Mouse (Mus musculus): ENCODE data around the gene Ddx39b. TPM values are rescaled to one million over a fixed set of nuclear protein-coding genes. Genes with fewer than 3 reads are reported as not detected.

The Ddx39b gene
- polyA plus RNA-seq, 1 experiment from 2014 or later: 572 TPM

DNA sequence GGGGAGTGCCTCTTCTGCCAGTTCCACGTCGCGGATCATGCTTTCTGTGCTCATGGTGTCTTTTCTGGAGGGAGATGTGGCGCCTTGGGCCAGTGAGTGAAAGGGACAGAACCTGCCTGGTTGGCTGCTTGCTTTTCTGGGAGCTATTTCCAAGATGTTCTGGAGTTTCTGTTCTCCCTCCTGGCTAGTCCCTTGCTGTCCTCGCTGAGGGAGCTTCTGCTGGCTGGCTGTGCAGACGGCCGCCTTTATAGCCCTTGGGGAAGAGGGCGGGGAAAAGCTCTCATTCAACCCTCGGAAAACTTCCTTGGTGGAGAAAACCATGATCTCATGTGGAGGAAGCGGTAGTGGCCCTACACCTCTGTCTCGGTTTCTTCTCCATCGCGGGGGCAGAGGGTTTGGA is 39.8 kb upstream of the Ddx39b start, which contains the start of gene Tnf:
Gene Tnf, minus strand, starts transcription at position 221 of the 400 bp plus-strand sequence.
- Histone ChIP-seq H3K36me3 (no peaks in the 10 kb centered on the region), H3K27ac (no peak within 1 kb of the TSS), H3K4me2 (replicated peaks) (no peak within 1 kb of the TSS), H3K4me3 (no peak within 1 kb of the TSS), H3K9ac (no peak within 1 kb of the TSS), H3K27me3 (peaks cover 70% of the 10 kb centered on the region), H3K9me3 (no peaks in the 10 kb centered on the region), H3K4me1 (0 out of 2 replicates have a peak, but pooled peaks cover 4% of the 10 kb centered on the region)
- WGBS: 39% methylated on average over 13 of the region's 13 CpGs
- ATAC-seq (ENCODE audit: insufficient number of reproducible peaks, insufficient read depth, low FRiP score, low TSS enrichment): no peak

DNA sequence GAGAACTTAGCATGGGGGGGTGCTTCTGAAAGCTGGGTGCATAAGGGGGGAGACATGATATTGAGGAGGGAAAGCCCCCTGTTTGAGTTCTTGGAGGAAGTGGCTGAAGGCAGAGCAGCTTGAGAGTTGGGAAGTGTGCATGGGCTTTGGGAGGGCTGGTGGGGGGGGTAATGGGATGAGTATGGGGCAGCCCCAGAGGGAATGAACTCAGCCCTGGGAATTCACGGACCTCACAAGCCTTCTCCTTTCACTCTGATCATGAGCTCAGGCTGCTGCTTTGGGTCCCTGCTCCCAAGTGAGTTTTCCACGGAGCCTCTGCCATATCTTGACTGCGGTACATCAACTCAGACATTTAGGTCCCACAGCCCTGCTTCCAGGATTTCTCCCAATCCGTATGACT is 39.1 kb upstream of the Ddx39b start:
- WGBS: 70% methylated on average over 4 of the region's 4 CpGs
- H3K4me3 ChIP-seq: no peak overlapping the region

DNA sequence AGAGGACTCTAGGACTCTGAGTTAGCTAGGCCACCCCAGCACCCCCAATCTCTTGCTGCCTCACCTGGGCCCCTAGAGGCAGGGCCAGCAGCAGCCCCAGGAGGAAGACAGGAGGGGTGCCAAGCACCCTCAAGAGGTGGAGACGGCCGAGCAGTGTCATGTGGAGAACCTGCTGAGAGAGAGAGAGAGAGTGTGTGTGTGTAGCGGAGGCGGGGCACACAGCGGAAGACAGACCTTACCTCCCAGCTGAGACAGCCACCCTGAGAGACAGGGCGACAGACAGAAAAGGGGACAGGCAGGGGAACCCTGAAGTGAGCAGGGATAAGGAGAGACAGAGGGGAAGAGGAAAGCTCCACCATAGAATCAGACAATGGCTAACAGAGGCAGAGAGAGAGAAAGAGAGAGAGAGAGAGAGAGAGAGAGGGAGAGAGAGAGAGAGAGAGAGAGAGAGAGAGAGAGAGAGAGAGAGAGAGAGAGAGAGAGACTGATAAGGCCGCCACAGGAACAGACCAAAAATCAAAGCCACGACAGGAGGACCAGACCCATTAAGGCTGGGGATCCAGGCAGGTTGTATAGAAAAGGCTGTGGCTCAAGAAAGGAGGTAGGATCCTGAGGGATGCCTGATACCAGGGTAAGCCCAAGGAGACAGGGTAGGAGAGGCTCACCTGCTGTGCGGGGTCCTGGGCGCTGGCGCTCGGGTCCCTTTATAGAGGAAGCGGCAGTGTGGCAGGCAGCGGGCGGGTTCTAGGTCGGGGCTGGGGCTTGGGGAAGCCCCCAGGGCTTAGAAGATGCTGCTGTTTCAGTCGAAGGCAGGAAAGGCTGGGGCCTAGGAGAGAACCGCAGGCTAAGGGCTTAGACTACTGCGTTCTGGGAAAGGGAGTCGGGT is 36.8 kb upstream of the Ddx39b start, which contains the start of gene Lta:
Gene Lta, minus strand, starts transcription at position 858 of the 886 bp plus-strand sequence.
- H3K4me3 ChIP-seq: no peak within 1 kb of the TSS
- H3K9ac ChIP-seq: no peak within 1 kb of the TSS
- WGBS: 23% methylated on average over 20 of the region's 20 CpGs
- H3K36me3 ChIP-seq: no peaks in the 10 kb centered on the region
- H3K27ac ChIP-seq: no peak within 1 kb of the TSS
- H3K27me3 ChIP-seq: peaks cover 56% of the 10 kb centered on the region
- no peaks in the 10 kb centered on the region for H3K4me1 ChIP-seq
- ATAC-seq (ENCODE audit: insufficient number of reproducible peaks, insufficient read depth, low FRiP score, low TSS enrichment): no peak
- H3K9me3 ChIP-seq: no peaks in the 10 kb centered on the region
- H3K4me2 ChIP-seq (replicated peaks): no peak within 1 kb of the TSS

More for the DNA sequence above, 39.1 kb upstream of the Ddx39b start:
- Histone ChIP-seq H3K27ac (no peak overlapping the region), H3K27me3 (peaks cover 65% of the 10 kb centered on the region), H3K36me3 (no peaks in the 10 kb centered on the region), H3K4me1 (0 out of 2 replicates have a peak, but pooled peaks cover 4% of the 10 kb centered on the region), H3K9me3 (no peaks in the 10 kb centered on the region), H3K9ac (no peak overlapping the region), H3K4me2 (replicated peaks) (no peak overlapping the region)
- no peak for ATAC-seq (ENCODE audit: insufficient number of reproducible peaks, insufficient read depth, low FRiP score, low TSS enrichment)

DNA sequence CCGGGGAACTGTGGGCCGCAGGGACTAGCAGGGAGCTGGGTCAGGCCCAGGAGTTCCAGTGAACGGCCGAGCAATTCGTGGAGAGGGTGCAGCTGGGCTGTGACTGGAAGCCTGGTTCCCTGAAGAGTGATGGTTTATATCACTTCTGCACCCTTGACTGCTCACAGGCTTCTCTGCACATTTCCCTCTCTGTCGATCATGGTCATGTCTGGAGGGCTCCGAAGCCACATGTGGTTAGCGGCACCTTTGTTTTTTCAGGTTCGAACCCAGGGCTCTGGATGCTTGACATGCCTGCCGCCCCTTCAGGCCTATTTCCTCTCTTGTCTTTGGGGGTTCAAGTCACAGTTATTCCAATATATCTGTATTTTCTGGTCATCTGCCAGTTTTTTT is 36.2 kb upstream of the Ddx39b start:
- Histone ChIP-seq H3K4me1 (no peaks in the 10 kb centered on the region), H3K4me3 (no peak overlapping the region), H3K9me3 (no peaks in the 10 kb centered on the region), H3K4me2 (replicated peaks) (no peak overlapping the region), H3K27me3 (peaks cover 50% of the 10 kb centered on the region), H3K27ac (no peak overlapping the region), H3K36me3 (no peaks in the 10 kb centered on the region), H3K9ac (no peak overlapping the region)
- no peak for ATAC-seq (ENCODE audit: insufficient number of reproducible peaks, insufficient read depth, low FRiP score, low TSS enrichment)
- 55% methylated on average over 10 of the region's 10 CpGs for WGBS

DNA sequence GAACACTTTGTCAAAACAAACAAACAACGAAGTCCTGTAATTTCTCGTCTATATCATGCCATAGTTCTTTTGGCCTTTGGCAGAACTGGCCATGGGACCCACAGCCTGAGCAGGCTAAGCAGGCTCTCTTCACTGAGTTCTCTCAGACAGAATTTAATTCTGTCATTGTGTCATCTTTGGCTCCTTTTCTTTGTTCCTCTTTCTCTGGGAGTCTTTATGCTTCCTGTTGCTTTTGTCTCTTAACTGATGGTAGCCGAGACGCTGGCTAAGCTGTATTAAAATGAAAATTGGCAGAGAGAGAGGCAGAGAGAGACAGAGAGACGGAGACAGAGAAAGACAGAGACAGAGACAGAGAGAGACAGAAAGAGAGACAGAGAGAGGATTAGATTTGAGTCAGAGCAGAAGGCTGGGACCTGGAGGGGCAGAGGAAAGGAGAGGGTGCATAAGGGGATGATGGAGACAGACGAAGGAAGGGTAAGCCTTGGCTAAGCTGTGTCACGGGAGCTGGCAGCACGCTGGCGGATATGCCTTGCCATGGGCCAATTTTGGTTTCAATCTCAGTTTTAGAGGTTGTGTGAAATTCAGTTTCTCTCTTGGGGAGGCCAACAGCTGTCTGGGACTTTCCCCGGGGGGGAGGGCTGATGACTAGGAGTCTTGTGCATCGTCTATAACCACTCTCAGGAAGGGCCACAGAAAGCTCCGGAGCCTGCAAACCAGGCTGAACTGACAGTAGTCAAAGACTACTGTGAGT is 31.6 kb upstream of the Ddx39b start:
- H3K9me3 ChIP-seq: no peaks in the 10 kb centered on the region
- H3K36me3 ChIP-seq: no peaks in the 10 kb centered on the region
- WGBS: 82% methylated on average over 12 of the region's 12 CpGs
- H3K4me1 ChIP-seq: 0 out of 2 replicates have a peak, but pooled peaks cover 3% of the 10 kb centered on the region
- H3K27me3 ChIP-seq: peaks cover 6% of the 10 kb centered on the region
- H3K4me3 ChIP-seq: no peak overlapping the region
- no peak for ATAC-seq (ENCODE audit: insufficient number of reproducible peaks, insufficient read depth, low FRiP score, low TSS enrichment)
- no peak overlapping the region for H3K27ac ChIP-seq
- no peak overlapping the region for H3K9ac ChIP-seq
- no peak overlapping the region for H3K4me2 ChIP-seq (replicated peaks)

DNA sequence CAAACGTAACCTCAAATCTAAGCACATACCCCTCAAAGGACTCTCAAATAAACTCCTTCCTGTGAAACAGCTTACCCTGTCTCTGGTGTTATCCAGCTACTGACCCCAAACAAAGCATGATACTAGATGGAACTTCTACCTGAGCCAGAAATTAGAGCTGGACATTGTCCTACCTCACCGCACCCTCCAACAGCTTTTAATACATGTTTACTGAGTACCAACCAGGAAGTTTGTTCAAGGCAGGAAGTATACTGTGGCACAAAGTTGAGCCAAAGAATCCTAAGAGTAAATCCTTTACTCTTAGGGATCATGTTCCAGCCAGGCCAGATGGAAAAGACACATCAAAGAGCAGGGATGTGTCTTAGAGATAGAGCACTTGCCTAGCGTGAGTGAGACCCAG is 31.0 kb upstream of the Ddx39b start:
- H3K27me3 ChIP-seq: no peaks in the 10 kb centered on the region
- no peak overlapping the region for H3K9ac ChIP-seq
- no peak overlapping the region for H3K4me3 ChIP-seq
- WGBS: 75% methylated on average over 3 of the region's 3 CpGs
- no peak overlapping the region for H3K27ac ChIP-seq
- H3K4me1 ChIP-seq: 0 out of 2 replicates have a peak, but pooled peaks cover 3% of the 10 kb centered on the region
- no peak for ATAC-seq (ENCODE audit: insufficient number of reproducible peaks, insufficient read depth, low FRiP score, low TSS enrichment)
- H3K4me2 ChIP-seq (replicated peaks): no peak overlapping the region
- H3K36me3 ChIP-seq: no peaks in the 10 kb centered on the region
- H3K9me3 ChIP-seq: no peaks in the 10 kb centered on the region

DNA sequence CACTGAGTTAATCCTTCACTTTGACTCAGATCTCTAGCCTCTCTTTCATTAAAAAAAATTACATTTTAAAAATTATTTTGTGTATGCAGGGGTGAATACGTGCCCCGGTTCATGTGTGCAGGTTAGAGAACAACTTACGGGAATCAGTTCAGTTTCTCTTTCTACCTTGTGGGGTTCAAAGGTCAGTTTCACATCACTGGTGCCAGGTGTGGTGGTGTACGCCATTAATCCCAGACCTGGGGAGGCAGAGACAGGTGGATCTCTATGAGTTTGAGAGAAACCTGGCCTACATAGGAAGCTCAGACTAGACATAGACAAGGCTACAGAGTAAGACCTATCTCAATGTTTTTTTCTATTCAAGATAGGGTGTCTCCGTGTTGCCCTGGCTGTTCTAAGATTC is 28.5 kb upstream of the Ddx39b start:
- no peaks in the 10 kb centered on the region for H3K27me3 ChIP-seq
- ATAC-seq (ENCODE audit: insufficient number of reproducible peaks, insufficient read depth, low FRiP score, low TSS enrichment): no peak
- H3K4me3 ChIP-seq: no peak overlapping the region
- no peak overlapping the region for H3K4me2 ChIP-seq (replicated peaks)
- no peak overlapping the region for H3K9ac ChIP-seq
- 91% methylated on average over 5 of the region's 5 CpGs for WGBS
- no peak overlapping the region for H3K27ac ChIP-seq
- no peaks in the 10 kb centered on the region for H3K9me3 ChIP-seq
- 0 out of 2 replicates have a peak, but pooled peaks cover 3% of the 10 kb centered on the region for H3K4me1 ChIP-seq
- no peaks in the 10 kb centered on the region for H3K36me3 ChIP-seq

DNA sequence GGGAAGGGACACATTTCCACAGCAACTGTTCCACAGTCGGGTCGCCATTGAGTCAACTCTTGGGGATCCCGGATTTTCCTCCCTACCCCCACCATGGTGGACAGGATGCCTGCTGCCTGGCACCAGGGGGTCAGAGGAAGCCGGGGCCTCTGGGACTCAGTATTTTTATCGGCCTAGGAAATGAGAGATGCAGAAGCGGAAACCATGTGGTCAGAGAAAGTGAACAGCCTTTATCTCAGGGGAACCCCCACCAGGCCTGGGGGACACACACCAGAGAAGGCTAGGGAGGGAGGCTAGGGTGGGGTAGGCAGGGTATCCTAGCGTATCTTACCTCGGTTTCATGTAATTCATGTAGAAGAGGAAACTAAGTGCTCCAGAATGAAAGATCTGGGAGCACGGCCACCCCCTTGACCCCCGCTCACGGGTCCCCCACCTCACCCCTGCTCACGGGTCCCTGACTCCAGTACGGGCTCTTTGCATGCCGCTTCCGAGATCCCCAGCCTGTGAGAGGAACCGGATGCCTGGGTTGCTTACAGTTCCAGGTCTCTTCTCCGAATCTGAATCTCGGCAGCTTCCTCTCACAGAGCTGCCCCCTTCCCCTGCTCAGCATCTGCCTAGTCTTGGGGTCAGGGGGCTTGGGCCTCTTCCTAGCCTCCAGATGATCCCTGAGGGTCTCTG is 22.9 kb upstream of the Ddx39b start:
- no peak for ATAC-seq (ENCODE audit: insufficient number of reproducible peaks, insufficient read depth, low FRiP score, low TSS enrichment)
- no peaks in the 10 kb centered on the region for H3K27me3 ChIP-seq
- 76% methylated on average over 18 of the region's 18 CpGs for WGBS
- no peak overlapping the region for H3K4me2 ChIP-seq (replicated peaks)
- 0 out of 2 replicates have a peak overlapping the region, but pooled peaks have one; percentile 6 for H3K27ac ChIP-seq
- H3K4me1 ChIP-seq: 0 out of 2 replicates have a peak, but pooled peaks cover 3% of the 10 kb centered on the region
- no peak overlapping the region for H3K9ac ChIP-seq
- H3K4me3 ChIP-seq: no peak overlapping the region
- peaks cover 24% of the 10 kb centered on the region for H3K36me3 ChIP-seq
- no peaks in the 10 kb centered on the region for H3K9me3 ChIP-seq

DNA sequence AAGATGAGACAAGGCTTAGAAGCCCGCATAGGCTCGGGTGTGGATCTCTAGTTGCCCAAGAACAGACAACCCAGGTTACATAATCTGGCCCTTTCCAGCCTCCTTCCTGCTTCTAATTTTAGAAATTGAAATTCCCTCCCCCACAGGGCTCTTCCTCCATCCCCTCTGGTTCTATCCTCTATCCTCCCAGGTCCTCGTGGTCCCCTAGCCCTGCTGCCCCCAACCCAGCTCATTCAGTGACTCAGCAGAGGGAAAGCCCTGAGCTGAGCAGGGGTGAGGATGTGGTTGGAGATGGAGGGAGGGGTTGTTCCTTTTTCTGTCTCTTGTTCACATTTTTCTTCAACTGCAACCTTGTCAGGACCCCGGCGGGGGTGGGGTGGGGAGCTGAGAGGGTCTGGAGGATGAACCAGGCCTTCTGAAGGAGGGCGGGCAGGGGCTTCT is 21.9 kb upstream of the Ddx39b start:
- Histone ChIP-seq H3K27ac (no peak overlapping the region), H3K4me1 (0 out of 2 replicates have a peak, but pooled peaks cover 2% of the 10 kb centered on the region), H3K4me2 (replicated peaks) (no peak overlapping the region), H3K4me3 (no peak overlapping the region), H3K36me3 (peaks cover 25% of the 10 kb centered on the region), H3K9ac (no peak overlapping the region), H3K27me3 (no peaks in the 10 kb centered on the region), H3K9me3 (no peaks in the 10 kb centered on the region)
- WGBS: 85% methylated on average over 6 of the region's 6 CpGs
- no peak for ATAC-seq (ENCODE audit: insufficient number of reproducible peaks, insufficient read depth, low FRiP score, low TSS enrichment)

DNA sequence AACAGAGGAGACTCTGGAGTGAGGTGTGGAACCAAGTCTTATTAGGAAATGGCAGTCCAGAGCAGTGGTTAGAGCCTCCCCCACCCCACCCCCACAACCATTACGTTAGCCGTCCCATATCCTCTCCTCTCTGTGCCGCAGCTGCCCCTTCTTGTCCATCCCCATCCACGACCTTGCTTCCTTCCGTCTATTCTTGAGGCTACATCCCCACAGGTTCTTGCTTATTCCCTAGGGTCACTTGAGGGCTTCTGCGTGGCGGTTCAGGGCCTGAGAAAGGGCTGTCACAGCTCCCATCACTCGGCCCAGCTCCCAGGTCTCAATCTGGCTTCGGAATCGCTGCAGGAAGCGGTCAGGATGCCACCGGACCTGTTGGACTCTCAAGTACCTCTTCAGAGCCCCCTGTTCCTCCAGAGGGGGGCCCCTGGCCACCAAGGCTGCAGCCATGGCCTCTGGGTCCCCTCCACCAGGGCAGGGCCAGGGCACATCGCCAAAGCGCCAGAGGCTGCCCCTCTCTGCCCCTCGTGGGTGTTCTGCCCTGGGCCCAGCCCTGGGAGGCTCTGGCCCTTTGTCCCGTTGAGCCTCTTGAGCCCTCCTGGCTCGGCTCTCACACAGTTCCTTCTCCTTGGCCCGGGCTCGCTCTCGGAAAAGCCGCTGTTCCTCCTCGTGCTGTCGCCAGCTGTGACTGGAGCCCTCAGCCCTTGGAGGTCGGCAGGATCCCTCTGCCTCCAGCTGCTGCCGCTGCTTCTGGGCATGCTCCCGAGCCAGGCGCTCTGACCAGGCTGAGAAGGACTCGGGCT is 21.2 kb upstream of the Ddx39b start, which contains the start of gene Gm16181:
Gene Gm16181, plus strand, starts transcription at position 679 of the 797 bp plus-strand sequence.
- Histone ChIP-seq H3K27ac (no peak within 1 kb of the TSS), H3K27me3 (no peaks in the 10 kb centered on the region), H3K4me1 (no peaks in the 10 kb centered on the region), H3K4me2 (replicated peaks) (no peak within 1 kb of the TSS), H3K36me3 (peaks cover 31% of the 10 kb centered on the region), H3K4me3 (no peak within 1 kb of the TSS), H3K9me3 (no peaks in the 10 kb centered on the region), H3K9ac (no peak within 1 kb of the TSS)
- 82% methylated on average over 28 of the region's 28 CpGs for WGBS
- ATAC-seq (ENCODE audit: insufficient number of reproducible peaks, insufficient read depth, low FRiP score, low TSS enrichment): no peak
